Mouse (Mus musculus) forebrain, embryonic 16.5 days (tissue): ENCODE measurements around the gene Brsk1. TPM values are rescaled to one million over a fixed set of nuclear protein-coding genes. Genes with fewer than 3 reads are reported as not detected.

Source experiments
- ATAC-seq: fragments of 200-750 bp; cut with Nextera tagmentation; 2 replicates; pipeline ENCODE4 v1.8.0; 2017; ENCODE audit warnings: mild to moderate bottlenecking, moderate library complexity
- H3K27ac ChIP-seq: fragments of 300-500 bp; sonication (generic); 2 replicates; pipeline ENCODE4 v1.5.1; 2014; ENCODE audit warnings: low read length, control low read depth
- H3K27me3 ChIP-seq: fragments of 300-500 bp; sonication (generic); replicated peaks from 2 replicates; pipeline ENCODE4 v1.6.1; 2014; ENCODE audit warnings: low read length; ENCODE audit not compliant: control insufficient read depth, insufficient read depth
- H3K36me3 ChIP-seq: fragments of 300-500 bp; sonication (generic); 2 replicates; pipeline ENCODE4 v1.6.1; 2014; ENCODE audit not compliant: control insufficient read depth, insufficient read depth
- H3K4me1 ChIP-seq: fragments of 300-500 bp; sonication (generic); replicated peaks from 2 replicates; pipeline ENCODE4 v1.6.1; 2014; ENCODE audit warnings: low read length; ENCODE audit not compliant: control insufficient read depth, insufficient read depth
- H3K4me2 ChIP-seq: fragments of 300-500 bp; sonication (generic); 2 replicates; pipeline ENCODE4 v1.6.1; 2014; ENCODE audit warnings: mild to moderate bottlenecking, low read length, control low read depth
- H3K4me3 ChIP-seq: fragments of 300-500 bp; sonication (generic); replicated peaks from 2 replicates; pipeline ENCODE4 v1.5.1; 2014; ENCODE audit warnings: mild to moderate bottlenecking, low read length, control low read depth
- H3K9ac ChIP-seq: fragments of 300-500 bp; sonication (generic); replicated peaks from 2 replicates; pipeline ENCODE4 v1.6.1; 2014; ENCODE audit warnings: low read depth, low read length, control low read depth
- H3K9me3 ChIP-seq: fragments of 300-500 bp; sonication (generic); 2 replicates; pipeline ENCODE4 v1.6.1; 2016; ENCODE audit warnings: low read length; ENCODE audit not compliant: control insufficient read depth
- WGBS: fragments of 180-500 bp; shearing (Covaris S2); extraction: QIAGEN DNeasy Blood & Tissue Kit; methylation state at CpG from one replicate; pipeline ENCODE4 v1.1.7; 2014; 5-methylcytosine and 5-hydroxymethylcytosine counted together
- polyA plus RNA-seq: library from polyadenylated mRNA; unstranded; fragments of >200 nt; fragmentation: Nextera tagmentation; extraction: Ambion mirVana; gene quantifications from 2 replicates; pipeline ENCODE4 v1.2.1, GENCODE M21; 2015

The Brsk1 gene
- polyA plus RNA-seq, 1 experiment from 2014 or later: 7.9 TPM

GRCm38 (mm10) chr7:4719276-4719675, 28.9 kb downstream of the Brsk1 start:
- no peak for ATAC-seq
- no peak overlapping the region for H3K4me2 ChIP-seq

GRCm38 (mm10) chr7:4723508-4723907, 33.1 kb downstream of the Brsk1 start:
- Histone ChIP-seq H3K9me3 (no peaks in the 10 kb centered on the region), H3K9ac (peak overlapping the region; percentile 39; the same call in 1 of the 2 replicates), H3K4me3 (peak overlapping the region; percentile 34), H3K27me3 (no peaks in the 10 kb centered on the region), H3K27ac (no peak overlapping the region), H3K4me2 (peak overlapping the region; percentile 56), H3K36me3 (no peaks in the 10 kb centered on the region), H3K4me1 (no peaks in the 10 kb centered on the region)
- ATAC-seq: peak; percentile 88
- 28% methylated on average over 12 of the region's 12 CpGs for WGBS

More at GRCm38 (mm10) chr7:4719276-4719675, 28.9 kb downstream of the Brsk1 start:
- Histone ChIP-seq H3K27ac (no peak overlapping the region), H3K4me3 (no peak overlapping the region), H3K9me3 (no peaks in the 10 kb centered on the region), H3K27me3 (no peaks in the 10 kb centered on the region), H3K9ac (no peak overlapping the region), H3K36me3 (peaks cover 5% of the 10 kb centered on the region; the same call in 1 of the 2 replicates), H3K4me1 (no peaks in the 10 kb centered on the region)
- WGBS: 84% methylated on average over 3 of the region's 3 CpGs

- Histone ChIP-seq H3K4me1 (no peaks in the 10 kb centered on the region), H3K4me2 (no peak overlapping the region), H3K36me3 (no peaks in the 10 kb centered on the region), H3K27me3 (no peaks in the 10 kb centered on the region), H3K27ac (no peak overlapping the region), H3K4me3 (no peak overlapping the region), H3K9me3 (no peaks in the 10 kb centered on the region), H3K9ac (no peak overlapping the region)
- 72% methylated on average over 3 of the region's 3 CpGs for WGBS
- ATAC-seq: no peak
These were observed 34.0 kb downstream of the Brsk1 start for GRCm38 (mm10) chr7:4724359-4724758.

- Histone ChIP-seq H3K36me3 (no peaks in the 10 kb centered on the region), H3K4me1 (no peaks in the 10 kb centered on the region), H3K9ac (no peak within 1 kb of the TSS), H3K4me2 (no peak within 1 kb of the TSS), H3K27me3 (no peaks in the 10 kb centered on the region), H3K27ac (no peak within 1 kb of the TSS), H3K4me3 (no peak within 1 kb of the TSS), H3K9me3 (no peaks in the 10 kb centered on the region)
- 81% methylated on average over 7 of the region's 7 CpGs for WGBS
- no peak for ATAC-seq
These were observed 34.8 kb downstream of the Brsk1 start, which contains the start of gene Tmem150b for GRCm38 (mm10) chr7:4725169-4725568. Gene Tmem150b, minus strand, starts transcription at chr7:4725249.

GRCm38 (mm10) chr7:4731090-4731489, 40.7 kb downstream of the Brsk1 start:
- no peak overlapping the region for H3K9ac ChIP-seq
- no peaks in the 10 kb centered on the region for H3K4me1 ChIP-seq
- no peaks in the 10 kb centered on the region for H3K36me3 ChIP-seq
- ATAC-seq: no peak
- H3K4me2 ChIP-seq: no peak overlapping the region
- no peaks in the 10 kb centered on the region for H3K9me3 ChIP-seq
- H3K27me3 ChIP-seq: no peaks in the 10 kb centered on the region
- WGBS: 84% methylated on average over 5 of the region's 5 CpGs
- no peak overlapping the region for H3K4me3 ChIP-seq
- H3K27ac ChIP-seq: no peak overlapping the region

- H3K9ac ChIP-seq: no peak overlapping the region
- H3K36me3 ChIP-seq: no peaks in the 10 kb centered on the region
- ATAC-seq: no peak
- H3K9me3 ChIP-seq: no peaks in the 10 kb centered on the region
- H3K4me1 ChIP-seq: no peaks in the 10 kb centered on the region
- WGBS: 74% methylated on average over 6 of the region's 6 CpGs
- H3K4me3 ChIP-seq: no peak overlapping the region
- no peak overlapping the region for H3K27ac ChIP-seq
- H3K27me3 ChIP-seq: no peaks in the 10 kb centered on the region
- H3K4me2 ChIP-seq: no peak overlapping the region
These were observed 42.6 kb downstream of the Brsk1 start for GRCm38 (mm10) chr7:4732968-4733392.

- peak overlapping the region; percentile 65 for H3K4me2 ChIP-seq
These were observed 48.7 kb downstream of the Brsk1 start for GRCm38 (mm10) chr7:4739041-4739543.

GRCm38 (mm10) chr7:4739544-4740275, 49.3 kb downstream of the Brsk1 start, which contains the start of gene Kmt5c:
Gene Kmt5c, plus strand, starts transcription at chr7:4740115.
- peak within 1 kb of the TSS; percentile 86 for H3K4me2 ChIP-seq
- no peaks in the 10 kb centered on the region for H3K9me3 ChIP-seq
- peaks cover 31% of the 10 kb centered on the region for H3K4me1 ChIP-seq
- H3K27ac ChIP-seq: peak within 1 kb of the TSS; percentile 78
- ATAC-seq: peak; percentile 96
- peak within 1 kb of the TSS; percentile 52 for H3K4me3 ChIP-seq
- no peaks in the 10 kb centered on the region for H3K36me3 ChIP-seq
- WGBS: under 1% methylated on average over 37 of the region's 44 CpGs
- H3K27me3 ChIP-seq: no peaks in the 10 kb centered on the region
- H3K9ac ChIP-seq: peak within 1 kb of the TSS; percentile 78

More at GRCm38 (mm10) chr7:4739041-4739543, 48.7 kb downstream of the Brsk1 start:
- Histone ChIP-seq H3K9me3 (no peaks in the 10 kb centered on the region), H3K27me3 (no peaks in the 10 kb centered on the region), H3K4me3 (peak overlapping the region; percentile 44), H3K36me3 (no peaks in the 10 kb centered on the region), H3K4me1 (peaks cover 31% of the 10 kb centered on the region), H3K9ac (peak overlapping the region; percentile 23), H3K27ac (peak overlapping the region; percentile 78)
- no peak; the same call in 1 of the 2 replicates for ATAC-seq
- 22% methylated on average over 10 of the region's 10 CpGs for WGBS

- WGBS: under 1% methylated on average over 13 of the region's 14 CpGs
- Histone ChIP-seq H3K36me3 (no peaks in the 10 kb centered on the region), H3K9ac (peak overlapping the region; percentile 78), H3K27ac (peak overlapping the region; percentile 77), H3K9me3 (no peaks in the 10 kb centered on the region), H3K27me3 (no peaks in the 10 kb centered on the region), H3K4me1 (peaks cover 31% of the 10 kb centered on the region), H3K4me3 (peak overlapping the region; percentile 52), H3K4me2 (peak overlapping the region; percentile 86)
- ATAC-seq: peak; percentile 26
These were observed 49.9 kb downstream of the Brsk1 start for GRCm38 (mm10) chr7:4740309-4740727.
